Mouse (Mus musculus) left cerebral cortex, postnatal 36 days (tissue): ENCODE results near the gene Taok1. TPM values are rescaled to one million over a fixed set of nuclear protein-coding genes. Genes with fewer than 3 reads are reported as not detected.
A peak's percentile ranks its signal among the peaks of the same experiment; 100 is the strongest.

Experiments used
- DNase-seq, 2 experiments: peaks; one replicate each; pipeline ENCODE4 v3.0.0; 2021 to 2022; ENCODE audit warnings: low spot score in 2 of 2, mixed read lengths in 1 of 2
- intact Hi-C: fragments of 180-260 bp; cut with DNase I; formaldehyde crosslinking; loops from one replicate; pipeline ENCODE4 v1.15.1; 2025
- total RNA-seq, 2 experiments: library from RNA; stranded (reverse); gene quantifications; 2 replicates each; pipeline ENCODE4 v1.2.3; 2021

The Taok1 gene
- total RNA-seq, 2 experiments from 2014 or later = 97.1 to 107 TPM

- no peak for DNase-seq
- intact Hi-C loops = no loop called here
Measured at GRCm38 (mm10) chr11:77514281-77514831, 93.3 kb downstream of the Taok1 start.

- DNase-seq = no peak
- intact Hi-C loops = no loop called here
Measured at GRCm38 (mm10) chr11:77513811-77514170, 93.8 kb downstream of the Taok1 start.

GRCm38 (mm10) chr11:77512891-77513810 lies 94.5 kb downstream of the Taok1 start:
- intact Hi-C loops = no loop called here
- peak; percentile 60 to 63 for DNase-seq

- no peak for DNase-seq
- intact Hi-C loops = no loop called here
Measured at GRCm38 (mm10) chr11:77511336-77511735, 96.3 kb downstream of the Taok1 start.

- DNase-seq = peak; percentile 83 to 85
- intact Hi-C loops = loop anchor here (5.0 to 10.0 kb wide), 2 partner anchors 119 to 296 kb away; no protein-coding TSS in a partner anchor
Measured at GRCm38 (mm10) chr11:77508068-77509021, 99.3 kb downstream of the Taok1 start.

GRCm38 (mm10) chr11:77507426-77507825 lies 100.2 kb downstream of the Taok1 start:
- intact Hi-C loops = loop anchor here (5.0 to 10.0 kb wide), 2 partner anchors 120 to 297 kb away; no protein-coding TSS in a partner anchor
- DNase-seq = no peak

GRCm38 (mm10) chr11:77506941-77507340 lies 100.7 kb downstream of the Taok1 start:
- intact Hi-C loops = loop anchor here (5.0 to 10.0 kb wide), 2 partner anchors 120 to 298 kb away; no protein-coding TSS in a partner anchor
- DNase-seq = no peak

GRCm38 (mm10) chr11:77506273-77506672 lies 101.3 kb downstream of the Taok1 start:
- no peak for DNase-seq

GRCm38 (mm10) chr11:77505291-77505980 lies 102.2 kb downstream of the Taok1 start:
- intact Hi-C loops = loop anchor here (5.0 to 10.0 kb wide), 2 partner anchors 122 to 299 kb away; no protein-coding TSS in a partner anchor
- no peak for DNase-seq

More at GRCm38 (mm10) chr11:77506273-77506672, 101.3 kb downstream of the Taok1 start:
- intact Hi-C loops = loop anchor here (5.0 to 10.0 kb wide), 2 partner anchors 121 to 299 kb away; no protein-coding TSS in a partner anchor

GRCm38 (mm10) chr11:77504377-77504776 lies 103.2 kb downstream of the Taok1 start:
- intact Hi-C loops = loop anchor here (10.0 kb wide), 1 partner anchor 300 kb away; no protein-coding TSS in a partner anchor
- no peak for DNase-seq

GRCm38 (mm10) chr11:77503511-77503910 lies 104.1 kb downstream of the Taok1 start:
- no peak for DNase-seq
- intact Hi-C loops = loop anchor here (10.0 kb wide), 1 partner anchor 301 kb away; no protein-coding TSS in a partner anchor

GRCm38 (mm10) chr11:77502481-77502880 lies 105.1 kb downstream of the Taok1 start:
- intact Hi-C loops = loop anchor here (10.0 kb wide), 1 partner anchor 302 kb away; no protein-coding TSS in a partner anchor
- no peak for DNase-seq

- DNase-seq = no peak
- intact Hi-C loops = loop anchor here (10.0 kb wide), 1 partner anchor 303 kb away; no protein-coding TSS in a partner anchor
Measured at GRCm38 (mm10) chr11:77501971-77502370, 105.6 kb downstream of the Taok1 start.

GRCm38 (mm10) chr11:77501392-77501791 lies 106.2 kb downstream of the Taok1 start:
- intact Hi-C loops = loop anchor here (10.0 kb wide), 1 partner anchor 303 kb away; no protein-coding TSS in a partner anchor
- DNase-seq = peak; percentile 62 to 78

GRCm38 (mm10) chr11:77500361-77501325 lies 107.0 kb downstream of the Taok1 start:
- DNase-seq = peak; percentile 57 to 66
- intact Hi-C loops = loop anchor here (10.0 kb wide), 1 partner anchor 304 kb away; no protein-coding TSS in a partner anchor

- DNase-seq = no peak
- intact Hi-C loops = no loop called here
Measured at GRCm38 (mm10) chr11:77499354-77499753, 108.3 kb downstream of the Taok1 start.
